Mouse (Mus musculus): Measurements from ENCODE around the gene Rapgefl1.

DNA sequence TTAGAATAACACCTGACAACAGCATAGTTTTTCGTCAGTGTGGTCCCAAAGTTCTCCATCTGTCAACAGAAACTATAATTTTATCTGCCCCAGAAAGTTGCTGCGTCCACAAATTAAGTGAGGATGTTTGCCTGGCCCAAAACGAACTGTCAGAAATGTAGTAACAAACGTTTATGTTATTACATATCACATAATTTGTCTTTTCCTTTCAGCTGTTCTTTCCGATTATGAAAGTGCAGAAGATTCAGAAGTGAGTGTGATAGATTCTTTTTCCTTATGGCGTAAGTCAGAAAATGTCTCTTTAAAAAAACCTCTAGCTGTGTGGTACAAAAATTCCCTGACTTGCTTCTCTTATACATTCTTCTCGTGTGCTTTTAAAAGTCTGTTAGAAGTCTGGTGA, 25.9 kb upstream of the Rapgefl1 start:
- TF ChIP-seq CTCF (IDR thresholded peaks at IDR 0.05; ENCODE audit: insufficient read depth, low read depth, low read length) (no peak), POLR2A (IDR thresholded peaks at IDR 0.05; ENCODE audit: insufficient read depth, low read depth, low read length) (no peak)

Measured in olfactory bulb, adult 2 months (tissue).